Mouse (Mus musculus) megakaryocyte-erythroid progenitor cell, adult 5-6 weeks (primary cell): Measurements from ENCODE around the gene Eif3j1. TPM values are rescaled to one million over a fixed set of nuclear protein-coding genes. Genes with fewer than 3 reads are reported as not detected.
"Not testable (repeated sequence)": the region's sequence is repeated elsewhere in the genome, so short reads cannot be mapped to it uniquely, and the experiment has no call there.

Source experiments
- ATAC-seq: replicated peaks from 2 replicates; pipeline ENCODE4 v1.8.0; 2016; ENCODE audit warnings: mild to moderate bottlenecking, inconsistent platforms; ENCODE audit not compliant: severe bottlenecking, poor library complexity, low FRiP score, low TSS enrichment
- total RNA-seq, 2 experiments: library from RNA; stranded (forward) in 1 of 2; stranded (reverse) in 1 of 2; fragments of 200-1000, 215-1000 nt in 1 of 2; fragments of >200 nt in 1 of 2; fragmentation: Nextera tagmentation in 1 of 2; gene quantifications; 2 replicates each; pipeline ENCODE4 v1.2.3; 2014 to 2017

Eif3j1 gene
- 32.2 and 35.0 TPM in 2 replicates for total RNA-seq (2014; fragmentation: Nextera tagmentation)
- 42.7 and 46.7 TPM in 2 replicates for total RNA-seq (2017)

GRCm38 (mm10) chr2:122027862-122028755 is at the start of gene Eif3j1:
Gene Eif3j1 (plus strand): TSS chr2:122028546.
- peak; percentile 95 for ATAC-seq

- ATAC-seq, result no peak
Observed at GRCm38 (mm10) chr2:121995738-121996137, 32.6 kb upstream of the Eif3j1 start.

GRCm38 (mm10) chr2:122008832-122009231 is 19.5 kb upstream of the Eif3j1 start:
- no peak for ATAC-seq

- ATAC-seq, result peak; percentile 77
Observed at GRCm38 (mm10) chr2:122011441-122011840, 16.9 kb upstream of the Eif3j1 start.

GRCm38 (mm10) chr2:122018705-122019104 is 9.6 kb upstream of the Eif3j1 start:
- ATAC-seq, result no peak

GRCm38 (mm10) chr2:122022284-122022683 is 6.1 kb upstream of the Eif3j1 start:
- ATAC-seq, result peak; percentile 43; the same call in 1 of the 2 replicates

- not testable (repeated sequence) for ATAC-seq
Observed at GRCm38 (mm10) chr2:122027091-122027490, 1.3 kb upstream of the Eif3j1 start.

GRCm38 (mm10) chr2:122028756-122029700 is 682 bp downstream of the Eif3j1 start:
- peak; percentile 36; the same call in 1 of the 2 replicates for ATAC-seq

- ATAC-seq, result no peak
Observed at GRCm38 (mm10) chr2:122031970-122032369, 3.6 kb downstream of the Eif3j1 start.

- ATAC-seq, result peak; percentile 68
Observed at GRCm38 (mm10) chr2:122036064-122036463, 7.7 kb downstream of the Eif3j1 start.

- peak; percentile 22; the same call in 1 of the 2 replicates for ATAC-seq
Observed at GRCm38 (mm10) chr2:122043926-122044325, 15.6 kb downstream of the Eif3j1 start.

GRCm38 (mm10) chr2:122059365-122060115 is 31.2 kb downstream of the Eif3j1 start:
- no peak for ATAC-seq

GRCm38 (mm10) chr2:122065200-122065969 is 37.0 kb downstream of the Eif3j1 start:
- peak; percentile 29; the same call in 1 of the 2 replicates for ATAC-seq

- ATAC-seq, result no peak
Observed at GRCm38 (mm10) chr2:122066241-122066640, 37.9 kb downstream of the Eif3j1 start.

GRCm38 (mm10) chr2:122069144-122069912 is 41.0 kb downstream of the Eif3j1 start:
- peak; percentile 60 for ATAC-seq

GRCm38 (mm10) chr2:122069922-122070321 is 41.6 kb downstream of the Eif3j1 start:
- ATAC-seq, result peak; percentile 61

GRCm38 (mm10) chr2:122081728-122082456 is 53.5 kb downstream of the Eif3j1 start:
- no peak for ATAC-seq
